Comparison of ENCODE assay signal across 8 mouse cellular contexts in the genomic region with DNA sequence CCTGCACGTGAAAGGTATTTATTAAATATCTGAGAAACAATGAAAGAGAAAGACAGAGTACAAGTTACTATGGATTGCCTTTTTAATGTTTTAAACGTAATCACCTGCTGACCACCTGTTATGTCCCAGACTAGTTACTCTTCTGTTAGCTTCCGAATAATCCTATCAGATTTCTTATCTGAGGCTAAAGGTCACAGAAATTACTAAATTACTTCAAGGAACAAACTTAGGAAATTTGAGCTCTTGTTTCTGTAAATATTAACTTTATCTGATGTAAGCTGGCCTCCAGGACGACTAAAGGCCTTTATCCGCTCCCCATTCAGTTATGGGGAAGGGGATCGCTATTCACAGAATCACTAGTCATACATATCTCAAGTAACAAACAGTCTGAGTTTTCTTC. TPM values are rescaled to one million over a fixed set of nuclear protein-coding genes. Genes with fewer than 3 reads are reported as not detected.
A peak's percentile ranks its signal among the peaks of the same experiment; 100 is the strongest.
DNase-seq lines count a peak whose midpoint lies in the region; ATAC-seq and TF ChIP-seq lines count a peak whose summit lies in the region.

No protein-coding gene starts in this region.

- H3K27me3 ChIP-seq in embryonic facial prominence, embryonic 12.5 days, result no peaks in the 10 kb centered on the region
- H3K27me3 ChIP-seq in hindbrain, postnatal 0 days (ENCODE audit: insufficient read depth, low read length), result no peaks in the 10 kb centered on the region
- H3K27me3 ChIP-seq in midbrain, embryonic 16.5 days (ENCODE audit: control insufficient read depth, insufficient read depth, low read depth, low read length), result no peaks in the 10 kb centered on the region

- intact Hi-C loops in left cerebral cortex, adult 2 months (cut with DNase I), result loop anchor here (2.0 to 10.0 kb wide), 3 partner anchors 81 to 377 kb away; partner anchors contain the start of gene Zfand5
- intact Hi-C loops in left cerebral cortex, postnatal 10 days (cut with DNase I), result loop anchor here (5.0 to 10.0 kb wide), 3 partner anchors 76 to 653 kb away; no protein-coding TSS in a partner anchor

- peak overlapping the region; percentile 86 for H3K27ac ChIP-seq in left cerebral cortex, adult 2 months
- H3K27ac ChIP-seq in embryonic facial prominence, embryonic 12.5 days, result no peak overlapping the region
- peak overlapping the region; percentile 99 for H3K27ac ChIP-seq in hindbrain, postnatal 0 days
- no peak overlapping the region; the same call in 1 of the 2 replicates for H3K27ac ChIP-seq in midbrain, embryonic 16.5 days (ENCODE audit: low read length)

- peaks cover 27% of the 10 kb centered on the region for H3K4me1 ChIP-seq in embryonic facial prominence, embryonic 12.5 days
- H3K4me1 ChIP-seq in hindbrain, postnatal 0 days (ENCODE audit: insufficient read depth, low read length), result peaks cover 3% of the 10 kb centered on the region; the same call in 1 of the 2 replicates
- H3K4me1 ChIP-seq in midbrain, embryonic 16.5 days (ENCODE audit: control insufficient read depth, insufficient read depth, low read length), result peaks cover 29% of the 10 kb centered on the region

- no peak for TF ChIP-seq CTCF in left cerebral cortex, adult 2 months (IDR thresholded peaks at IDR 0.05)
- no peak for TF ChIP-seq CTCF in hindbrain, postnatal 0 days (IDR thresholded peaks at IDR 0.05; ENCODE audit: low read depth)

- peak overlapping the region; percentile 71 for H3K4me2 ChIP-seq in embryonic facial prominence, embryonic 12.5 days (replicated peaks)
- peak overlapping the region; percentile 62 for H3K4me2 ChIP-seq in hindbrain, postnatal 0 days (ENCODE audit: low read depth, low read length)
- peak overlapping the region; percentile 94 for H3K4me2 ChIP-seq in midbrain, embryonic 16.5 days (ENCODE audit: low read length)

- 34% methylated on average over 6 of the region's 6 CpGs for WGBS in embryonic facial prominence, embryonic 12.5 days
- 54% methylated on average over 6 of the region's 6 CpGs for WGBS in hindbrain, postnatal 0 days
- 52% methylated on average over 6 of the region's 6 CpGs for WGBS in midbrain, embryonic 16.5 days

- no peak for ATAC-seq in embryonic facial prominence, embryonic 12.5 days (ENCODE audit: insufficient number of reproducible peaks, insufficient read depth, low FRiP score, low TSS enrichment)
- no peak for ATAC-seq in hindbrain, postnatal 0 days
- no peak for ATAC-seq in midbrain, embryonic 16.5 days

- no peaks in the 10 kb centered on the region for H3K9me3 ChIP-seq in embryonic facial prominence, embryonic 12.5 days
- no peaks in the 10 kb centered on the region for H3K9me3 ChIP-seq in hindbrain, postnatal 0 days (ENCODE audit: low read length)
- H3K9me3 ChIP-seq in midbrain, embryonic 16.5 days (replicated peaks; ENCODE audit: control insufficient read depth, low read length, poor library complexity, severe bottlenecking), result no peaks in the 10 kb centered on the region

- no peaks in the 10 kb centered on the region for H3K36me3 ChIP-seq in embryonic facial prominence, embryonic 12.5 days
- no peaks in the 10 kb centered on the region for H3K36me3 ChIP-seq in hindbrain, postnatal 0 days (ENCODE audit: insufficient read depth, low read length)
- no peaks in the 10 kb centered on the region for H3K36me3 ChIP-seq in midbrain, embryonic 16.5 days (ENCODE audit: control insufficient read depth, insufficient read depth, low read length)

- H3K9ac ChIP-seq in embryonic facial prominence, embryonic 12.5 days, result peak overlapping the region; percentile 67; the same call in 1 of the 2 replicates
- H3K9ac ChIP-seq in hindbrain, postnatal 0 days (replicated peaks; ENCODE audit: low read length), result peak overlapping the region; percentile 92
- peak overlapping the region; percentile 68 for H3K9ac ChIP-seq in midbrain, embryonic 16.5 days (ENCODE audit: low read depth, low read length)

- DNase-seq in left cerebral cortex, adult 2 months (ENCODE audit: extremely low spot score in 1 of 2, low spot score in 2 of 2), result no peak
- no peak for DNase-seq in left cerebral cortex, postnatal 10 days (ENCODE audit: extremely low spot score in 1 of 2, low spot score in 2 of 2)
- no peak for DNase-seq in hindbrain, postnatal 0 days (ENCODE audit: low spot score)
- DNase-seq in thymus, postnatal 14 days, result no peak
- DNase-seq in cerebellum, adult 18-20 months, result no peak
- DNase-seq in urinary bladder, postnatal 14 days (ENCODE audit: low spot score), result no peak

- peak overlapping the region; percentile 94 for H3K4me3 ChIP-seq in left cerebral cortex, adult 2 months
- peak overlapping the region; percentile 89 for H3K4me3 ChIP-seq in embryonic facial prominence, embryonic 12.5 days
- H3K4me3 ChIP-seq in hindbrain, postnatal 0 days (ENCODE audit: low read length), result peak overlapping the region; percentile 77
- H3K4me3 ChIP-seq in midbrain, embryonic 16.5 days (ENCODE audit: low read depth, low read length), result peak overlapping the region; percentile 93

RNA-seq across cellular contexts. Expression of gene 1110059E24Rik, which starts 1.1 kb away (rescaled TPM):
- 10 to 100 TPM; 21.7 to 24.5 TPM for total RNA-seq in left cerebral cortex, adult 2 months (2021)
- 10 to 100 TPM; 24.6 to 25.0 TPM for total RNA-seq in left cerebral cortex, postnatal 10 days (2021)
- polyA plus RNA-seq in embryonic facial prominence, embryonic 12.5 days (2016; fragmentation: Nextera tagmentation; extraction: Ambion mirVana), result 55.3 and 57.0 TPM in 2 replicates
- total RNA-seq in hindbrain, postnatal 0 days (2014; rRNA removed), result 19.0 and 20.7 TPM in 2 replicates
- 52.1 and 53.3 TPM in 2 replicates for polyA plus RNA-seq in hindbrain, postnatal 0 days (2015; fragmentation: Nextera tagmentation; extraction: Ambion mirVana)
- polyA plus RNA-seq in midbrain, embryonic 16.5 days (2015; fragmentation: Nextera tagmentation; extraction: Ambion mirVana), result 61.0 and 64.7 TPM in 2 replicates

RNA-seq across cellular contexts. Expression of gene Abhd17b, which starts 1.3 kb away (rescaled TPM):
- total RNA-seq in left cerebral cortex, adult 2 months (2021), result 10 to 100 TPM; 40.3 to 40.9 TPM
- total RNA-seq in left cerebral cortex, postnatal 10 days (2021), result 10 to 100 TPM; 54.8 to 62.1 TPM
- 39.1 and 41.4 TPM in 2 replicates for polyA plus RNA-seq in embryonic facial prominence, embryonic 12.5 days (2016; fragmentation: Nextera tagmentation; extraction: Ambion mirVana)
- 50.0 and 58.6 TPM in 2 replicates for total RNA-seq in hindbrain, postnatal 0 days (2014; rRNA removed)
- polyA plus RNA-seq in hindbrain, postnatal 0 days (2015; fragmentation: Nextera tagmentation; extraction: Ambion mirVana), result 51.9 and 55.5 TPM in 2 replicates
- polyA plus RNA-seq in midbrain, embryonic 16.5 days (2015; fragmentation: Nextera tagmentation; extraction: Ambion mirVana), result 35.5 TPM in 2 replicates

Comparison
In these comparisons a context has a peak if more than half of its experiments do, and no peak if none do; other contexts are left out.
1. H3K27ac ChIP-seq: peak in left cerebral cortex, adult 2 months (single experiment) and hindbrain, postnatal 0 days (single experiment); none in embryonic facial prominence, embryonic 12.5 days (single experiment) and midbrain, embryonic 16.5 days (single experiment).
2. Peak in every context shown above with its lines, with median percentiles within 50 percentile points of each other: H3K4me3 ChIP-seq, H3K4me2 ChIP-seq and H3K9ac ChIP-seq.